ENCODE assay signal across 22 mouse cellular contexts in the genomic region with DNA sequence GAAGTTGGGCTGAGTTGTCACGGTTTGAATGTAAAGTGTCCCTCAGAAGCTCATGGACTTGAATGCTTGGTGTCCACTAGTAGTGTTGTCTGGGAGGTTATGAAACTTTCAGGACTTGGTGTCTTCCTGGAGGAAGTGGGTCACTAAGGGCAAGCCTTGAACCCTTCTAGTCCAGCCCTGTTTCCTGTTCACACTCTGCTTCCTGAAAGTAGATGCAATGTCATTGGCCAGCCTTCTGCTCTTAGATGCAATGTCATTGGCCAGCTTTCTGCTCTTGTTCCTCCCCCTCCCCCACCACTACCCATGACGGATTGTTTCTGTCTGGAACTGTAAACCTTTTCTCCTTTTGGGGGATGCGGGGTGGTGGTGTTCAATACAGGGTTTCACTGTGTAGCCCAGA.
"Had no signal": no experiment of that assay in that cellular context is flagged by ENCODE, and none has a peak within 500 bp of the region (broad histone marks: within the 10 kb centered on the region; RNA-seq: fewer than 3 reads in every experiment).

No protein-coding gene starts in this region.

- ATAC-seq: liver, embryonic 12.5 days; midbrain, embryonic 15.5 days had no signal

- H3K4me3 ChIP-seq: kidney, embryonic 15.5 days; limb, embryonic 10.5 days; limb, embryonic 13.5 days; liver, embryonic 12.5 days; liver, embryonic 15.5 days; lung, embryonic 15.5 days; midbrain, embryonic 12.5 days; midbrain, embryonic 15.5 days; myocyte; neural tube, embryonic 13.5 days had no signal

- H3K4me1 ChIP-seq: kidney, embryonic 15.5 days; limb, embryonic 13.5 days; liver, embryonic 12.5 days; liver, embryonic 15.5 days; lung, embryonic 15.5 days; midbrain, embryonic 15.5 days had no signal

- H3K27me3 ChIP-seq: kidney, embryonic 15.5 days; limb, embryonic 13.5 days; liver, embryonic 12.5 days; liver, embryonic 15.5 days; lung, embryonic 15.5 days; midbrain, embryonic 12.5 days; midbrain, embryonic 15.5 days; neural tube, embryonic 13.5 days had no signal

- H3K27ac ChIP-seq: kidney, embryonic 15.5 days; limb, embryonic 10.5 days; limb, embryonic 13.5 days; liver, embryonic 12.5 days; liver, embryonic 15.5 days; lung, embryonic 15.5 days; midbrain, embryonic 12.5 days; midbrain, embryonic 15.5 days; neural tube, embryonic 13.5 days had no signal

- H3K36me3 ChIP-seq: kidney, embryonic 15.5 days; limb, embryonic 10.5 days; limb, embryonic 13.5 days; liver, embryonic 12.5 days; liver, embryonic 15.5 days; lung, embryonic 15.5 days; midbrain, embryonic 12.5 days; midbrain, embryonic 15.5 days; neural tube, embryonic 13.5 days had no signal

- DNase-seq: kidney, adult 11 months; kidney, adult 8-10 months; kidney, postnatal 10 days; kidney, postnatal 36 days; layer of hippocampus, postnatal 36 days; liver; lung, adult 18-20 months; lung, postnatal 14 days; lung, postnatal 4 days; thymus, adult 18-20 months; thymus, postnatal 14 days; thymus, postnatal 4 days had no signal
